8 mouse cellular contexts compared by ENCODE assay signal in the genomic region with DNA sequence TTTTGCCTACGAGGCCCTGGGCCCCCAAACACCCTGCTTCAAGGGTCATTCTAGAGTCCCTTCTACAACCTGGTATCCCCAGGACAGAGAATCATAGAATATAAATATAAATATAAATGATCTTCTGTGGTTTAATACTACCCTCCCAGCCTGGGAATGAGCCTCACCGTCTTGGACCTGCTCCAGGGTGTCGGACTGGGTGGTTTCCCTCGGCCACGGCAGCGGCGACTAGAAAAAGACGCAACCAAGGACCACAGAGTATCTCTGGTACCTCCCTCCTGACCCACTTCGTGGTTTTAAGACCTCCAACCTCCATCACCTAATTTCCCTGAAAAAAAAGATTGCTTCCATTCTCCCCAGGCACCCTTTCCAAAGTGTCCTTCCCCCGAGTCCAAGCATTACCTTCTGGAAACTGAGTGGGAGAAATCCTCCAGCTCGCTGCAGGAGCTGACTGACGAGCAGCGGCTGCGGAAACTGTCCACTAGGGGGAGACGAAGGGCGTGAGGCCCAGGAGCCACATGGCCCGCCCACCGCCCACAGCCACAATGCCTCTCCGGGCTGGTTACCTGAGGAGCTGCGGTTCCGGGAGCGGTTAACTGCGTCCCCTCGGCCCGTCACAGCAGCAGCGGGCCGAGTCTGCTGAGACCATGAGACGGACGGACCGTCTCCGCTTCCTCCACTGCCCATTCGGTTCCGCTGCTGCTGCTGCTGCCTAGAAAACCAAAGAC. TPM values are rescaled to one million over a fixed set of nuclear protein-coding genes. Genes with fewer than 3 reads are reported as not detected.
DNase-seq lines count a peak whose midpoint lies in the region; ATAC-seq and TF ChIP-seq lines count a peak whose summit lies in the region.

No protein-coding gene starts in this region.

- H3K4me1 ChIP-seq in hindbrain, postnatal 0 days (ENCODE audit: insufficient read depth, low read length), result peaks cover 13% of the 10 kb centered on the region
- H3K4me1 ChIP-seq in megakaryocyte, embryonic 14.5 days, result peaks cover 19% of the 10 kb centered on the region

- H3K4me3 ChIP-seq in gastrocnemius, adult 2 months, result peak overlapping the region; percentile 63
- peak overlapping the region; percentile 35 for H3K4me3 ChIP-seq in hindbrain, postnatal 0 days (ENCODE audit: low read length)
- peak overlapping the region; percentile 90 for H3K4me3 ChIP-seq in megakaryocyte, embryonic 14.5 days (replicated peaks)

- H3K4me2 ChIP-seq in hindbrain, postnatal 0 days (ENCODE audit: low read depth, low read length), result peak overlapping the region; percentile 80

- peak; percentile 90 for ATAC-seq in activated CD4-positive, CD25-positive, alpha-beta regulatory T cell, adult 4 months
- peak; percentile 88 for ATAC-seq in common myeloid progenitor, adult 5-6 weeks (replicated peaks; ENCODE audit: low read depth, poor library complexity, severe bottlenecking)
- ATAC-seq in hindbrain, postnatal 0 days, result peak; percentile 79

- TF ChIP-seq CTCF in gastrocnemius, adult 2 months (IDR thresholded peaks at IDR 0.05), result peak; percentile 99; the same call in 1 of the 2 replicates
- peak; percentile 98 for TF ChIP-seq CTCF in hindbrain, postnatal 0 days (IDR thresholded peaks at IDR 0.05; ENCODE audit: low read depth)

- H3K27ac ChIP-seq in gastrocnemius, adult 2 months, result peak overlapping the region; percentile 53
- H3K27ac ChIP-seq in hindbrain, postnatal 0 days, result peak overlapping the region; percentile 59

- no peaks in the 10 kb centered on the region for H3K36me3 ChIP-seq in hindbrain, postnatal 0 days (ENCODE audit: insufficient read depth, low read length)
- H3K36me3 ChIP-seq in megakaryocyte, embryonic 14.5 days (replicated peaks; ENCODE audit: low read length), result peaks cover 38% of the 10 kb centered on the region

- peak; percentile 87 for DNase-seq in gastrocnemius, adult 2 months
- DNase-seq in hindbrain, postnatal 0 days (ENCODE audit: low spot score), result peak; percentile 94
- peak; percentile 80 to 84 for DNase-seq in left cerebral cortex, adult 8-10 months (ENCODE audit: low spot score in 2 of 2)
- peak; percentile 91 to 93 for DNase-seq in right cerebral cortex, postnatal 10 days (ENCODE audit: low spot score in 2 of 2)
- DNase-seq in urinary bladder, postnatal 14 days (ENCODE audit: low spot score), result peak; percentile 91

- H3K9ac ChIP-seq in hindbrain, postnatal 0 days (replicated peaks; ENCODE audit: low read length), result peak overlapping the region; percentile 63

- intact Hi-C loops in gastrocnemius, adult 2 months (cut with DNase I), result loop anchor here (5.0 kb wide), 1 partner anchor 100 kb away; a partner anchor contains a TSS

- 20% methylated on average over 33 of the region's 33 CpGs for WGBS in hindbrain, postnatal 0 days

- no peaks in the 10 kb centered on the region for H3K27me3 ChIP-seq in hindbrain, postnatal 0 days (ENCODE audit: insufficient read depth, low read length)
- H3K27me3 ChIP-seq in megakaryocyte, embryonic 14.5 days (replicated peaks), result peaks cover 9% of the 10 kb centered on the region

- no peaks in the 10 kb centered on the region for H3K9me3 ChIP-seq in hindbrain, postnatal 0 days (ENCODE audit: low read length)
- no peaks in the 10 kb centered on the region for H3K9me3 ChIP-seq in megakaryocyte, embryonic 14.5 days

RNA-seq across cellular contexts. Expression of a gene that starts 18.2 kb away (rescaled TPM):
- polyA plus RNA-seq in activated CD4-positive, CD25-positive, alpha-beta regulatory T cell, adult 4 months (2017; shearing (Covaris generic)), result 1 to 10 TPM; 5.3 to 9.2 TPM
- 16.5 and 19.8 TPM in 2 replicates for total RNA-seq in common myeloid progenitor, adult 5-6 weeks (2017)
- total RNA-seq in gastrocnemius, adult 2 months (2021), result 1 to 10 TPM; 4.1 to 5.6 TPM
- total RNA-seq in hindbrain, postnatal 0 days (2014; rRNA removed), result 22.0 and 31.5 TPM in 2 replicates
- 32.9 and 35.2 TPM in 2 replicates for polyA plus RNA-seq in hindbrain, postnatal 0 days (2015; fragmentation: Nextera tagmentation; extraction: Ambion mirVana)
- 10 to 100 TPM; 11.5 to 12.8 (median 12.2) TPM for total RNA-seq in left cerebral cortex, adult 8-10 months (2022)
- 55.0 and 80.2 TPM in 2 replicates for polyA plus RNA-seq in megakaryocyte, embryonic 14.5 days (2012; ENCODE audit: insufficient read depth, low replicate concordance)

RNA-seq across cellular contexts. Expression of a gene that starts 20.9 kb away (rescaled TPM):
- 100 to 1,000 TPM; 275 to 290 TPM for polyA plus RNA-seq in activated CD4-positive, CD25-positive, alpha-beta regulatory T cell, adult 4 months (2017; shearing (Covaris generic))
- 2.2 and 10.0 TPM in 2 replicates for total RNA-seq in common myeloid progenitor, adult 5-6 weeks (2017)
- not detected for total RNA-seq in gastrocnemius, adult 2 months (2021)
- total RNA-seq in hindbrain, postnatal 0 days (2014; rRNA removed), result 29.7 and 30.2 TPM in 2 replicates
- 29.1 and 30.0 TPM in 2 replicates for polyA plus RNA-seq in hindbrain, postnatal 0 days (2015; fragmentation: Nextera tagmentation; extraction: Ambion mirVana)
- 10 to 100 TPM in 3 of 4 experiments, 1 to 10 TPM in 1; 9.4 to 15.3 (median 12.8) TPM for total RNA-seq in left cerebral cortex, adult 8-10 months (2022)
- 14.1 TPM in 1 of 2 replicates, not detected in the other for polyA plus RNA-seq in megakaryocyte, embryonic 14.5 days (2012; ENCODE audit: insufficient read depth, low replicate concordance)

RNA-seq across cellular contexts. Expression of a gene that starts 33.7 kb away (rescaled TPM):
- polyA plus RNA-seq in activated CD4-positive, CD25-positive, alpha-beta regulatory T cell, adult 4 months (2017; shearing (Covaris generic)), result not detected
- total RNA-seq in common myeloid progenitor, adult 5-6 weeks (2017), result 0.14 TPM in 1 of 2 replicates, not detected in the other
- total RNA-seq in gastrocnemius, adult 2 months (2021), result 1 to 10 TPM; 1.6 to 2.1 TPM
- total RNA-seq in hindbrain, postnatal 0 days (2014; rRNA removed), result 18.3 and 19.8 TPM in 2 replicates
- polyA plus RNA-seq in hindbrain, postnatal 0 days (2015; fragmentation: Nextera tagmentation; extraction: Ambion mirVana), result 9.2 and 9.7 TPM in 2 replicates
- 10 to 100 TPM; 67.1 to 75.1 (median 69.9) TPM for total RNA-seq in left cerebral cortex, adult 8-10 months (2022)
- 0.02 and 0.64 TPM in 2 replicates for polyA plus RNA-seq in megakaryocyte, embryonic 14.5 days (2012; ENCODE audit: insufficient read depth, low replicate concordance)

RNA-seq across cellular contexts. Expression of a gene that starts 52.3 kb away (rescaled TPM):
- polyA plus RNA-seq in activated CD4-positive, CD25-positive, alpha-beta regulatory T cell, adult 4 months (2017; shearing (Covaris generic)), result not detected
- total RNA-seq in common myeloid progenitor, adult 5-6 weeks (2017), result 0.37 and 0.49 TPM in 2 replicates
- total RNA-seq in gastrocnemius, adult 2 months (2021), result 1 to 10 TPM; 2.4 to 4.0 TPM
- 1.1 and 1.5 TPM in 2 replicates for total RNA-seq in hindbrain, postnatal 0 days (2014; rRNA removed)
- 0.72 and 0.79 TPM in 2 replicates for polyA plus RNA-seq in hindbrain, postnatal 0 days (2015; fragmentation: Nextera tagmentation; extraction: Ambion mirVana)
- 1 to 10 TPM; 1.5 to 2.2 (median 1.9) TPM for total RNA-seq in left cerebral cortex, adult 8-10 months (2022)
- polyA plus RNA-seq in megakaryocyte, embryonic 14.5 days (2012; ENCODE audit: insufficient read depth, low replicate concordance), result 0.79 TPM in 1 of 2 replicates, not detected in the other

Comparison
In these comparisons a context has a peak if more than half of its experiments do, and no peak if none do; other contexts are left out.
1. Peak in every context shown above with its lines: DNase-seq, ATAC-seq, H3K4me3 ChIP-seq and H3K27ac ChIP-seq.
2. H3K4me3 ChIP-seq: peak in every context shown above with its lines; median percentile 90 in megakaryocyte, embryonic 14.5 days; 63 in gastrocnemius, adult 2 months; 35 in hindbrain, postnatal 0 days.